Mouse (Mus musculus) CD8-positive naive resting alpha-beta T cell, adult 2 months (primary cell): Measurements from ENCODE around the gene Taf9b.
"Not testable (repeated sequence)": the region's sequence is repeated elsewhere in the genome, so short reads cannot be mapped to it uniquely, and the experiment has no call there.

Experiments
- DNase-seq, 2 experiments: peaks; one replicate each; pipeline ENCODE4 v3.0.0; 2022; ENCODE audit warnings: low read depth in 2 of 2, low spot score in 2 of 2

Gene Taf9b

GRCm38 (mm10) chrX:106221058-106221457 is at the start of gene Taf9b:
Gene Taf9b, minus strand, starts transcription at chrX:106221158.
- DNase-seq, result no peak

- no peak for DNase-seq
Measured at GRCm38 (mm10) chrX:106255276-106255675, 34.3 kb upstream of the Taf9b start, which contains the start of gene Fnd3c2. Gene Fnd3c2, minus strand, starts transcription at chrX:106255376.

GRCm38 (mm10) chrX:106219171-106220032 is 1.6 kb downstream of the Taf9b start:
- peak; percentile 49 to 52 for DNase-seq

GRCm38 (mm10) chrX:106209100-106209499 is 11.9 kb downstream of the Taf9b start:
- no peak for DNase-seq

- no peak for DNase-seq
Measured at GRCm38 (mm10) chrX:106198904-106199303, 22.1 kb downstream of the Taf9b start.

- no peak for DNase-seq
Measured at GRCm38 (mm10) chrX:106197308-106197707, 23.6 kb downstream of the Taf9b start.

- DNase-seq, result not testable (repeated sequence)
Measured at GRCm38 (mm10) chrX:106194361-106194760, 26.6 kb downstream of the Taf9b start.

GRCm38 (mm10) chrX:106190091-106190490 is 30.9 kb downstream of the Taf9b start:
- no peak for DNase-seq

GRCm38 (mm10) chrX:106189356-106189755 is 31.6 kb downstream of the Taf9b start:
- DNase-seq, result no peak

- no peak for DNase-seq
Measured at GRCm38 (mm10) chrX:106187737-106188136, 33.2 kb downstream of the Taf9b start.

GRCm38 (mm10) chrX:106186713-106187649 is 34.0 kb downstream of the Taf9b start, which contains the start of gene Pgk1:
Gene Pgk1, plus strand, starts transcription at chrX:106187100.
- peak; percentile 73 to 86 for DNase-seq

- no peak for DNase-seq
Measured at GRCm38 (mm10) chrX:106185706-106186105, 35.3 kb downstream of the Taf9b start.

- no peak for DNase-seq
Measured at GRCm38 (mm10) chrX:106184279-106184678, 36.7 kb downstream of the Taf9b start.

- DNase-seq, result no peak
Measured at GRCm38 (mm10) chrX:106176331-106176730, 44.6 kb downstream of the Taf9b start.

- no peak for DNase-seq
Measured at GRCm38 (mm10) chrX:106171853-106172154, 49.2 kb downstream of the Taf9b start.

- peak; percentile 40 to 47 for DNase-seq
Measured at GRCm38 (mm10) chrX:106171106-106171852, 49.7 kb downstream of the Taf9b start.

GRCm38 (mm10) chrX:106165089-106165488 is 55.9 kb downstream of the Taf9b start:
- DNase-seq, result no peak

- no peak for DNase-seq
Measured at GRCm38 (mm10) chrX:106164555-106164954, 56.4 kb downstream of the Taf9b start.

GRCm38 (mm10) chrX:106163995-106164394 is 57.0 kb downstream of the Taf9b start:
- no peak for DNase-seq
